Mouse (Mus musculus) retina, postnatal 1 day (tissue): ENCODE data around the gene Trappc13.
"Not testable (repeated sequence)": the region's sequence is repeated elsewhere in the genome, so short reads cannot be mapped to it uniquely, and the experiment has no call there.

ENCODE experiments used
- DNase-seq: peaks from one replicate; pipeline ENCODE4 v3.0.0-alpha.2; 2012

Trappc13 gene

DNA sequence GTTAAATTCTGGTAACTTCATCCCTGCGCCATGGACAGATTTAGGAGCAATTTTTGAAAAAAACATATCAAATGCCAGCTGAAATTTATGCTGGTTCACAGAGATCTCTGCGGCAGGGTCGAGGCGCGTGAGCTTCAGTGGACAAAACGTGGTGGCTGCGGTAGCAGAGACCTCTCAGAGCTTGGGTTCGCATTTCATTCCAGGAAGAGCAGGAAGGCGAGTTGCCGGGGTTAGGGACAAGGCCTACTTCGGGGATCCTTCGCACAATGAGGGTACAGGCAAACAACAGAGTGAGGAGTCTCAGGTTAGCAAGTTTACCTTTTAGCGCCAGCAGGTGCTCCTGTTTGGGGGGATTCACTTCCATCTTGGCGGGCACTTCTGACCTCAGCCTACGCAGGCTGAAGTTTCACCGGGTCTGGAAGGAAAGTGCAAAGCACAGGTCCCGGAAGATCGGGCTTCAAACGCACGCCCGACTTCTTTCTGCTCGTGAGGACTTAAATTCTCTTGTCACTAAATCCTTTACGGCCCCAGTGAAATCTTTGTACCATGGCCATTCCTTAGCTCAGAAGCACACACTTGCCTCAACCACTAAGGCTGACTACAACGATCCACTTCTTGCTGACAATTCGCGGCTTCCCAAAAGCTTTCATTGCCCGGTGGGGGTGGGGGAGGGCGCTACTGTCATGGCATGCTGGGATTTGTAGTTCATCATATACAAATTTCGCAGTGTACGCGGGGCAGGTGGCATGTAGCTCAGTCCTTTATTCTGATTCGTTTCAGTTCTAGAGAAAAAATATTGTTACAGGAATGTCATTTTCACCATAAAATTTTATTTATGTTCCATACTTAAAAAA, at the start of gene Trappc13:
Gene Trappc13 (minus strand): TSS at position 674 of the 854 bp plus-strand sequence.
- no peak for DNase-seq

DNA sequence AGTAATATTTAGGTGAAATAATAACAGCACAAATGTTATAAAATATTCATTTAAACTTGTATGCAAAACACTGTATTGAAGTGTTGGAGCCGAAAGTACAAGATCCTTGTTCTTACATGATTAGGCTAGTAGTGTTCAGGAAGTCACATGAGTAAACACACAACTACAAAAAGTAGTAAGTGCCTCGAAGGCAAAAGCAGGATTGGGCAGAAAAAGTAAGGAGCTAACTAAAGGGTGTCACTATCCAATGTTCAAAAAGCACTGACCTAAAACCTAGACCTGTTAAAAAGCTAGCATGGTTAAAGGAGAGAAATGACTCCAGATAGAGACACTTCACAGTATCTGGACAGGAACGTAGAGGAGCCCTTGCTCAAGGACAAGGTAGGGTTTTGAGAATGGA, 49.2 kb upstream of the Trappc13 start:
- DNase-seq = no peak

DNA sequence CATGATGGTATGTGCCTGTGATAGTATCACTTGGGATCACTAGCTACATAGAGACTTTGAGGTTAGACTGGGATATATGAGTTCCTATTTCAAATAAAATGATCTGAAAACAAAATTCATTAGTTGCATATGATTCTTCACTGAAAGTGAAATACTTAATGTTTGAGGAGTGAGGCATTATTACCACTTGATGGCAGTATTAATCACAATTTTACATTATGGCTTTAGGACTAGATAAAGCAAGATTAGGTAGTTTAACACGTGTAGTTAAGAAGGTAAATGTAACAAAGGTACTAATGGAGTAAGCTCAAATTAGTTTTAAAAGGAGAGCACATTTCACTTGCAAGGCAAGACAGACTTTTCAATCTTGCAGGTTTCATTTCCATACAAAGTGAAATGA, 26.0 kb upstream of the Trappc13 start:
- peak; percentile 2 for DNase-seq

- not testable (repeated sequence) for DNase-seq
Measured at GRCm38 (mm10) chr13:104195891-104196290, 17.6 kb upstream of the Trappc13 start.

- DNase-seq = no peak
Measured at GRCm38 (mm10) chr13:104187357-104187756, 9.1 kb upstream of the Trappc13 start.

DNA sequence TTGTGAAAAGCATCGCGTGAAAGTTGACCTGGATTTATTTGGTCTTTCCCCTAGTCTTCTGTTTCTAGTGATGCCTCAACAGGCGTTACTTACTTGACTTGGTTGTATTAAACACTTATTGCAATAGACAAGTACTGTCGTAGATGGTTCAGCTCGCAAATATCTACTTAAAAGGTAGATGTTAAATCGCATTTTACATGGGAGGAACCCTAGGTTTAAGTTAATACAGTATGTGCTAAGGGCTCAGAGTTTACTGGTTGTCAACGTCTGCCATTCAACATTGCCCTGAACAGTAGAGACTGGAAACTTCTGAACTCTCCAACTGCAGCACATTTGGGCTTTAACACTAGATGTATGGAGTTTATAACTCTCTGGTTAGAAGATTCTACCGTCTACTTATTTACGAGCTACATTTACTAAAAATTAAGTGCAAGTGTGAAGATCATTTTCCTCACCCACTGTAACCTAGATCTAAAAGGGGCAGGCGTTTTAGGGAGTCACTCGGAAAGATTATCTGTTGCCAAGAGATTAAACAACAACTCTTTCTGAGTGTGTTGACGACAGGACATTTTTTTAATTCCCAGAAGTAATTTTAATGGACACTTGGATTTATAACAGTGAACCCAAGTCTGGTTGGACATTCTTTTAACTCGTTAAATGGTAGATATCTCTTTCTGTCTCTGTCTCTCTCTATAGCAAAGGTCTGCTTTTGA, 1.1 kb upstream of the Trappc13 start:
- DNase-seq = peak; percentile 6

DNA sequence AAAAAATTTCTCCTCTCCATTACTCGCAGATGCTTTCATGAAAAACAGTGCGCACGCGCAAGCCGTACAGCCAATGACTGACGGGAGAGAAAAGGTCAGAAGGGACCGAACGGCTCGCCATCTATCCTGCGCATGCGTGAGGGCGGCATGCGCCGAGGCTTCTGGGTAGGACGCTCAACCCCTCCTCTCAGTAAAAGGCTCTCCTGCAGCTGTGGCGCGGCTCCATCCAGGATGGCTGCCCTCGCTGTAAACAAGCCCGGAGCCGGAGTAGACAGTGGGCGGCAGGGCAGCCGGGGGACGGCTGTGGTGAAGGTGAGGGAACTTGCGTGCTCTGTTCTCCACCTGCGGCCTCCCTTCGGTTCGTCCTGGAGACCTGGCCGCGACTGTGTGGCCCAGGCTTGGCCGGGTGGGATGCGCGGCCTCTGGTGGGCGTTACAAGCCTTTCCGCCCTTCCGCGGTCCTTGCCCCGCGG, 417 bp upstream of the Trappc13 start, which contains the start of gene Trim23:
Gene Trim23 (plus strand): TSS at position 148 of the 472 bp plus-strand sequence.
- DNase-seq = peak; percentile 99

- no peak for DNase-seq
Measured at GRCm38 (mm10) chr13:104176874-104177273, 1.4 kb downstream of the Trappc13 start.

GRCm38 (mm10) chr13:104172498-104172897, 5.8 kb downstream of the Trappc13 start:
- DNase-seq = no peak

DNA sequence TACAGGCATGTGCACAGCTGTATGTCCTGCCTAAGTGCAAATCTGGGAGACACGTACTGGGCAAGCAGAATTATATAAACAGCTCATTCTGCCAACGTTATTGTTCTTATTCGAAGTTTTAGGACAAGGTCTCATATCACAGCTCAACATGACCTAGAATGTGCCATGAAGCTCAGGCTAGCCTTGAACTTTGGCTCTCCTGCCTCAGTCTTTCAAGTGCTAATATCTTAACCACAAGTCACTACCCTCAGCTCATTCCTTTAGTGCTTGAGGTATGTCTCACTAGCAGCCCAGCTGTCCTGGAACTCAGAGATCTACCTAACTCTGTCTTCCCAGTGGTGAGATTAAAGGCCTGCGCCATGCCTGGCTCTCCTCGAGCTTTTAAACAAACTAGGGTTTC, 6.6 kb downstream of the Trappc13 start:
- DNase-seq = no peak

- DNase-seq = no peak
Measured at GRCm38 (mm10) chr13:104155686-104156085, 22.6 kb downstream of the Trappc13 start.

GRCm38 (mm10) chr13:104155106-104155505, 23.2 kb downstream of the Trappc13 start:
- no peak for DNase-seq

DNA sequence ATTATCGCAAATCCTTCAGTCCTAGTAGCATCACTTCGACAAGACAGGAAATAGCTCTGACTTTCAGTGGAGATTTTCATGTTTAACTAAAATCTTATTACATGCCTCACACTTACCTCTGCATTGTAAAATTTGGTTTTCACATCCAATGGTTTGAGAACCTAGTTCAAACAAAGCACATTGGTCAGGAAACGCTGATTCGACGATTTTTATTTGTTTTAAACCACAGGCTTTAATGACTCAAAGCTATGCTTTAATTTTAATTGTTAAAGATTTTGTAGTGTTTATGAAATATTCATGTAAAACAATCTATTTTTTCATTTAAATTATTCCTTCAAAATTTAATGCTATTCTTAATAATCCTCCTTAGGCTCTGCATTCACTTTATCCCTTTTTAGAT, 24.1 kb downstream of the Trappc13 start:
- DNase-seq = no peak

GRCm38 (mm10) chr13:104145646-104146045, 32.6 kb downstream of the Trappc13 start:
- DNase-seq = no peak

GRCm38 (mm10) chr13:104144871-104145270, 33.4 kb downstream of the Trappc13 start:
- no peak for DNase-seq

- peak; percentile 81 for DNase-seq
Measured at GRCm38 (mm10) chr13:104139369-104140209, 38.7 kb downstream of the Trappc13 start.

DNA sequence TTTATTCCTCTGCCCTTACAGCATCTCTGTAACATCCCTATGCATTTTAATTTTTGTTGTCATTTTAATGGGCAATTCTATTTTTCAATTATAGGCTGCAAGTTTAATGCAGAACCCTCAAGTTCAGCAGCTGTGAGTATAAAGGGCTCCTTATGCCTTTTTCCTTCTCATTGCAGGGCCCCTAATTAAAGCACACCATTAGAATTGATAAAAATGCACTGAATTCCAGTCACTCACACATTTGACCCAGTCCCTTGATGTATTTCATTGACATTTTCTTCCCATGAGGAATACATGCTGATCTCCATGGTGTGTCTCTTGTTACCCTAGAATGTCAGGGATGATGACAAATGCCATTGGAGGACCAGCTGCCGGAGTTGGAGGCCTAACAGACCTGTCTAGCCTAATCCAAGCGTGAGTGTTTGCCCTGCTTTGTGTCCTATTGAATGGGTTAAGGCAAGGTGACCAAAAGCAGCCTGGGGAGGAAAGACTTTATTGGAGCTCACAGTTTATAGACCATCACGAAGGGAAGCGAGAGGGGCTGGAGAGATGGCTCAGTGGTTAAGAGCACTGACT, 43.7 kb downstream of the Trappc13 start:
- no peak for DNase-seq

GRCm38 (mm10) chr13:104132561-104132960, 45.7 kb downstream of the Trappc13 start:
- DNase-seq = no peak

DNA sequence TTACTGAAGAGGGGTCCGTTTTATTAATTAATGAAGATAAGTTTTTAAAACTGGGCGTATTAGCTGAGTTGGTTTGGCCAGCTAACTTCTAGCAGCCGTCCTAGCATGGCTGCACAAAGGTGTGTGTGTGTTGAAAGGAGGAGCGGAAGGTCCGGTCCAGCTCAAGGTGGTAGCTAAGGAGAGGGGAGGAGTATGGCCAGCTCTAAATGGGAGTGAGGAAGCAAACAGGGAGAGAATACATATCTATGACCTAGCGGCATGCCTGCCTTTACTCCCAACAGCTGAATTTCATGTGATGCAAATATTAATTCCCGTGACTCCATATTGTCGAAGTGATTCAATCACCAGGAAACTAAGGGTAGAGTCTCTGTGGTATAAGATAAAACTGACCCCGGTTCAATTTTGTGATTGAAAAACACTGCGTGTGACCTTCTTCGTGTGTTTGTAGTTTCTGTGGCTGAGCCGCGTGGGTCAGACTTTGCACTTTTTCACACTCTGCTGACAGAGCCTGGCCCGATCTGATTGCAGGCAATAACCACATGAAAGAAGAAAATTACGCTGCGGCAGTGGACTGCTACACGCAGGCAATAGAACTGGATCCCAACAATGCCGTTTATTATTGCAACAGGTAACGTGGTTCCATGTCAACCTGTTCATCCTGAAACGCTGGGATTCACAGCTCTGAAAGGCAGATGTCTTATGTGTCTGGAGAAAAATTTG, 54.4 kb downstream of the Trappc13 start:
- DNase-seq = no peak

DNA sequence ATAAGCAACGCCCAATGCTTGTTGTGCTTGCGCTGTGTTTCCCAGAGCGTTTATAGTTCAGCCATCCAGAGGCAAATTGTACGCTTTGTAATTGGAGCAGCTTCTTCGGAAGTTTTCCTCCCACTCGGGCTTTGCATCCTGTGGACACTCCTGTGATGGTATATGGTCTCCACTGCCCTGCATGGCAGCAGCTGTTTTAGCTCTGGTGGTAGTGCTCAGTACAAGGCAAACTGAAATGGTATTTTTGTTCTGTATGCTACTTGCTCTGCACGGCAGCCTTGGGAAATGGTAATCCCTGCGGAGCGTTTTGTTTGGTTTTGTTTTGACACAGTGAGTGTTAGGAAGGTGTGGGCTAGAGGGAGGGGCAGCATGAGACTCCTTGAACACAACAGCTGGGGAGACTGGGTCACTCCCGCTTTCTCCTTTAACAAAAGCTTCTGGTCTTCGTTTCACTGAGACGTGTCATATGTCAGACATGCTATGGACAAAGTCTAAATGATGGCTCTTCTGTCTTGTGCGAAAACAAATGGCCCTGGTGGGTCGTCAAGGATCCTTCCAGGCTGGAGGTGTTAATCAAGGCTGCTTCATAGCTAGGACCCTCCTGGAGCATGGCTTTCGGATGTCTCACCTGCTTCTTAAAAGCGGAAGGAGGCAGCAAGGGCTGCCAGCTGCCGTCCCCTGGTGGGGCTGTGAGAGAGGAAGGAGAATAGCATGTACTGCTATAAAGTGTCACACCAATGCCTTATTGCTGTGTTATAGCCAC, 56.0 kb downstream of the Trappc13 start:
- no peak for DNase-seq

DNA sequence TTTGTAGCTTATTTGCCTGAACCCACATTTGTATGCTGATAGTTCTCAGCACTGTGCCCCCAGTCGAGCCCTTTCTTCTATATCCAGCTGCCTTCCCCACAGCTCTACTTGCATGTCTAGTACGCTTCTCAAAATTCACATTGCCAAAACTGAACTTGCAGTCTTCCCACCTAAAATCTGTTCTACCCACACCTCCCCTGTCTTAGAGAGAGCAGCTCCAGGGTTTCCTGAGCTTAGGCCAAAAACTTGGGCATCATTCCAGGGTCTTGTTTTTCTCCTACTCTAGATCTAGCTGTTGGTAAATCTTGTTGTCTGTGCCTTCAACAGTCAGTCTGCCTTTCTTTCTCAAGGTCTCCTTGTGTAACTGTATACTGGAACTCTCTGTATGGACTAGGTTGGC, 63.4 kb downstream of the Trappc13 start:
- no peak for DNase-seq
